Mouse (Mus musculus): Measurements from ENCODE around the gene Zmym6. TPM values are rescaled to one million over a fixed set of nuclear protein-coding genes. Genes with fewer than 3 reads are reported as not detected.

The Zmym6 gene
- 13.2 and 15.2 TPM in 2 replicates for polyA plus RNA-seq (2016; fragmentation: Nextera tagmentation; extraction: Ambion mirVana)

- Histone ChIP-seq H3K9me3 (no peaks in the 10 kb centered on the region), H3K27me3 (ENCODE audit: insufficient read depth, poor library complexity, severe bottlenecking) (no peaks in the 10 kb centered on the region), H3K27ac (peak within 1 kb of the TSS; percentile 82), H3K4me3 (peak within 1 kb of the TSS; percentile 69), H3K36me3 (no peaks in the 10 kb centered on the region), H3K4me1 (peaks cover 6% of the 10 kb centered on the region; the same call in 1 of the 2 replicates)
- under 1% methylated on average over 46 of the region's 46 CpGs for WGBS
- peak; percentile 97 for DNase-seq (ENCODE audit: low spot score)
Observed at GRCm38 (mm10) chr4:127076875-127077548, at the start of gene Zmym6. Gene Zmym6 (plus strand): TSS chr4:127077383.

DNA sequence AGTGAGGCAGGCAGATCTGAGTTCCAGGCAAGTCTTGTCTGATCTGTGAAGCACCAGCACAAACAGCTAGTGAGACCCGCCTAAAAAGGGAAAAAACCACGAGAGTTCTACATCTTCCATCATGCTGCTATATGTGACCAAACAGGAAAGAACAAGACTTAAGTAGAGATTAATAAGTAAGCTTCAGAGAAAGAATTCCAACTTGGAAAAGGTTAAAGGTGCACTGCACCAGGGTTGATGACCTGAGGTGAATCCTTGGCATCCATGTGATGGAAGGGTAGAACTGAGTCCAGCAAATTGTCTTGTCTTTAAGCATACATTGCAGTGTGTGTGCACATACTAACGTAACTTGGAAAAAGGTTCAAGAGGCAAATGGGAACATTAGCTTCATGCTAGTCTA is 40.0 kb upstream of the Zmym6 start:
- H3K4me1 ChIP-seq: no peaks in the 10 kb centered on the region
- no peak overlapping the region for H3K27ac ChIP-seq
- H3K27me3 ChIP-seq (ENCODE audit: insufficient read depth, poor library complexity, severe bottlenecking): no peaks in the 10 kb centered on the region
- WGBS: 91% methylated on average over 3 of the region's 3 CpGs
- peaks cover 79% of the 10 kb centered on the region for H3K36me3 ChIP-seq
- no peaks in the 10 kb centered on the region for H3K9me3 ChIP-seq
- no peak overlapping the region for H3K4me3 ChIP-seq
- DNase-seq (ENCODE audit: low spot score): no peak

DNA sequence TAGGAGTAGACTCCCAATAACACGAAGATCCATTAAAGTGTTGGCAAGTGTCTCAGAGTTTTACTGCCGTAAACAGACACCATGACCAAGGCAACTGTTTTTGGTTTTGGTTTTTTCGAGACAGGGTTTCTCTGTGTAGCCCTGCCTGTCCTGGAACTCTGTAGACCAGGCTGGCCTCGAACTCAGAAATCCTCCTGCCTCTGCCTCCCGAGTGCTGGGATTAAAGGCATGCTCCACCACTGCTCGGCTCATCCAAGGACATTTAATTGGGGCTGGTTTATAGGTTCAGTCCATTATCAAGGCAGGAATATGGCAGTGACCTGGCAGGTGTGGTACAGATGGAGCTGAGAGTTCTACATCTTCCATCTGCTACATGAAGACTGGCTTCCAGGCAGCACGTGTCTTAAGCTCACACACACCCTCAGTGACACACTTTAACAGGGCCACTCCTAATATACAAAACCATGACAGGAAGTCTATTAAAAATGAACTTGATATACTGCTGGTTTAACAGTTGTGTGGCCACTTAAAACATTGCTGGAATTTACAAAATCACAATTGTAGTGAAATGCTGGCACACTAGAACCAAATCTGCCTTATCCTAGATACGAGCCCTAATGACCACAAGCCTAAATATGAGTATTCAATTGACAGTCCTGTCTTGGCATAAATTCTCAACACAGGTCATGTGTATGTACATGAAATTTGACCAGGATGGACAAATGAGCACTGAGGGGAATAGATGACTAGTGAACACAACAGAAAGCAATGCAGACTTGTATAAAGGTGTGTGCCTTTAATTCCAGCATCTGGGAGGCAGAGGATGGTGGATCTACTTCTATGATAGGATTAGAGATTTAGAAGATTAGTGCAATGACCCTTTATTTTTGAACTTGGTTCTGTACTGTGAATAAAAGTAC is 39.0 kb upstream of the Zmym6 start:
- no peak overlapping the region for H3K27ac ChIP-seq
- no peak overlapping the region for H3K4me3 ChIP-seq
- DNase-seq (ENCODE audit: low spot score): no peak
- H3K36me3 ChIP-seq: peaks cover 69% of the 10 kb centered on the region
- H3K4me1 ChIP-seq: no peaks in the 10 kb centered on the region
- H3K9me3 ChIP-seq: no peaks in the 10 kb centered on the region
- H3K27me3 ChIP-seq (ENCODE audit: insufficient read depth, poor library complexity, severe bottlenecking): no peaks in the 10 kb centered on the region
- 83% methylated on average over 8 of the region's 8 CpGs for WGBS

DNA sequence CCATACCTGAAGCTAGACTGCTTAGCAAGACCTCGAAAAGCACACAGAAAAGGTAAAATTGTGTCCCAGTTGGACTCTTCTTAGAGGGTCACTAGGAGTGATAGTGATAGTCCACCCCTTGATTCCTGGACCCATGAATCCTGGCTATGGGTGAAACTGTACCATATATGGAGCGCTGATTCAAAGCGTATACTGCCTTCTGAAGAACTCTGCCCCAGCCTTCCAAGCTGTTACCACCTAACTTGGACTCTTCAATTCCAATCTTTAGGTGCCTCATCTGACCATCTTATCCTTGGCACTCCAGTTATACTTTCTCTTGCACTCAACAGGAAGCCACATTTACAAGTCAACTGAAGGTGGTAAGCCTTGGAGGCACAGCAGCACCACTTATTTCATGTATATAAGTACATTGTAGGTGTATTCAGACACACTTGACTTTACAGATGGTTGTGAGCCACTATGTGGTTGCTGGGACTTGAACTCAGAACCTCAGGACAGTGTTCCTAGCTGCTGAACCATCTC is 38.3 kb upstream of the Zmym6 start:
- Histone ChIP-seq H3K36me3 (peaks cover 62% of the 10 kb centered on the region), H3K27ac (no peak overlapping the region), H3K4me1 (no peaks in the 10 kb centered on the region), H3K4me3 (no peak overlapping the region), H3K9me3 (no peaks in the 10 kb centered on the region), H3K27me3 (ENCODE audit: insufficient read depth, poor library complexity, severe bottlenecking) (no peaks in the 10 kb centered on the region)
- no peak for DNase-seq (ENCODE audit: low spot score)
- WGBS: 86% methylated on average over 3 of the region's 3 CpGs

DNA sequence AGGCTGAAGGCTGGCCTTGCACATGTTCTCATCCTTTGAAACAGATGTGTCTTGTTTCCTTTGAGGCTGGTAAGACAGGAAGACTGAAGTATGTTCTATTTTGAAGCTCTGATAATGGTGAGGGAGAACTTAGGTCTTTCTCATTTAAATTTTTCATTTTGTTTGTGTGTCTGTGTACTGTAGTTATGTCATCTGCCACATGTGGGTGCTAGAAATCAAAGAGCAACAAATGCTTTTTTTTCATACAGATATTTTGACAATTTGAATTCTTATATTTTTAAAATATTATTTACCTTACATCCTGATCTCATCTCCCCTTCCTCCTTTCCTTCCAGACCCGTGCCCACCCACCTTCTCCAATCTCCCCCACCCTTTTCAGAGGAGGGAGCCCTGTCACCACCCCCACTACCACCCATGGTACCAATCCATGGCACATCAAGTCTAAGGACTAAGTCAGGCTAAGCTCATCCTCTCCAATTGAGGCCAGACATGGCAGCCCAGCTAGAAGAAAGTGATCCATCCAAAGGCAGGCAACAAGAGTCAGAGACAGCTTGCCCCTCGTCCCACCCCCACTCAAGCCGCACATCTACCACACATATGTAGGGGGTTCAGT is 37.2 kb upstream of the Zmym6 start:
- no peak overlapping the region for H3K27ac ChIP-seq
- H3K4me1 ChIP-seq: no peaks in the 10 kb centered on the region
- no peaks in the 10 kb centered on the region for H3K27me3 ChIP-seq (ENCODE audit: insufficient read depth, poor library complexity, severe bottlenecking)
- H3K36me3 ChIP-seq: peaks cover 59% of the 10 kb centered on the region
- WGBS: 72% methylated on average over 3 of the region's 3 CpGs
- no peak overlapping the region for H3K4me3 ChIP-seq
- no peak for DNase-seq (ENCODE audit: low spot score)
- no peaks in the 10 kb centered on the region for H3K9me3 ChIP-seq

DNA sequence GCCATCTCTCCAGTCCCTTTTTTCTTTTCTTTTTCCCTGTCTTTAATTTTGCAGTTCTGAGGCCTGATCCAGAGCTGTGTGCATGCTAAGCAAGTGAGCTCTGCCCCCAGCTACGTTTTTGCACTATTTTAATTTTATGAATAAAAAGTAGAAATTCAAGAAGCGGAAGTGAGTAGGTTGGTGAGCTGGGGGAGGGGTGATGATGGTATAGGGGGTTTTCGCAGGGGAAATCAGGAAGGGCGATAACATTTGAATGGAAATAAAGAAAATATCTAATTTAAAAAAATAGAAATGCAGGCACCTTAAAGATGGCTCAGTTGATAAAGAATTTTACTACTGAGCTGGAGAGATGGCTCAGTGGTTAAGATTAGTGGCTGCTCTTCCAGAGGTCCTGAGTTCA is 33.6 kb upstream of the Zmym6 start:
- H3K27me3 ChIP-seq (ENCODE audit: insufficient read depth, poor library complexity, severe bottlenecking): no peaks in the 10 kb centered on the region
- no peak overlapping the region for H3K27ac ChIP-seq
- H3K4me3 ChIP-seq: no peak overlapping the region
- WGBS: 83% methylated on average over 4 of the region's 4 CpGs
- H3K9me3 ChIP-seq: no peaks in the 10 kb centered on the region
- peaks cover 57% of the 10 kb centered on the region for H3K36me3 ChIP-seq
- DNase-seq (ENCODE audit: low spot score): no peak
- H3K4me1 ChIP-seq: no peaks in the 10 kb centered on the region

- H3K4me1 ChIP-seq: no peaks in the 10 kb centered on the region
- peaks cover 85% of the 10 kb centered on the region for H3K36me3 ChIP-seq
- H3K27ac ChIP-seq: no peak overlapping the region
- DNase-seq (ENCODE audit: low spot score): no peak
- WGBS: 87% methylated on average over 8 of the region's 8 CpGs
- H3K4me3 ChIP-seq: no peak overlapping the region
- no peaks in the 10 kb centered on the region for H3K9me3 ChIP-seq
- H3K27me3 ChIP-seq (ENCODE audit: insufficient read depth, poor library complexity, severe bottlenecking): no peaks in the 10 kb centered on the region
Observed at GRCm38 (mm10) chr4:127051121-127051520, 26.1 kb upstream of the Zmym6 start.

GRCm38 (mm10) chr4:127053071-127053470 is 24.1 kb upstream of the Zmym6 start:
- H3K36me3 ChIP-seq: peaks cover 81% of the 10 kb centered on the region
- 87% methylated on average over 5 of the region's 5 CpGs for WGBS
- no peak for DNase-seq (ENCODE audit: low spot score)
- no peaks in the 10 kb centered on the region for H3K4me1 ChIP-seq
- H3K4me3 ChIP-seq: no peak overlapping the region
- H3K9me3 ChIP-seq: no peaks in the 10 kb centered on the region
- H3K27ac ChIP-seq: no peak overlapping the region
- H3K27me3 ChIP-seq (ENCODE audit: insufficient read depth, poor library complexity, severe bottlenecking): no peaks in the 10 kb centered on the region

DNA sequence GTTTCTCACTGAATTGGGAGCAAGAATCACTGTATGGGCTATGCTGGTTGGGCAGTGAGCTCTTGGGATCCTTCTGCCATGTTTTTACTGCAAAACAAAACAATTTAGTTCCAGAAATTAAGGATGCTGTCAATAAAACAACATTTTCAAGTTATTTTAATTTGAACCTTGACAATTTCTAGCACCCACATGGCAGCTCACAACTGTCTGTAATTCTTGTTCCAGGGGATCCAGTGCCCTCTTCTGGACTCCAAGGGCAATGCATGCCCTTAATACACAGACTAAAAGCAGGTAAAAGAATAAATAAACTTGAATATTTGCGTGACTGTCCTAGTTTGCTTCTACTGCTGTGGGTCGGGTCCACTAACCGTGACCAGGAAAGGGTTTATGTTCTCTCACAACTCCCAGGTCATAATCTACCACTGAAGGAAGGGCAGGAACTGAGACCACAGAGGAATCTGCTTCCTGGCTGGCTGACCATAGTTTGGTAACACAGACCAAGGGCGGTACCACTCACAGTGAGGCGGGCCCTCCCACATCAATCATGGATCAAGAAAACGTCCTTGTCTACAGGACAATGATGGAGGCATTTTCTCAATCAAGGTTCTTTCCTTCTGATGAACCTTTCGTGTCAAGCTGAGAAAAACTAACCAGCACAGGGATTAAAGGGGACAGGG is 22.5 kb upstream of the Zmym6 start:
- no peak for DNase-seq (ENCODE audit: low spot score)
- Histone ChIP-seq H3K36me3 (peaks cover 78% of the 10 kb centered on the region), H3K27ac (no peak overlapping the region), H3K4me1 (no peaks in the 10 kb centered on the region), H3K27me3 (ENCODE audit: insufficient read depth, poor library complexity, severe bottlenecking) (no peaks in the 10 kb centered on the region), H3K4me3 (no peak overlapping the region), H3K9me3 (no peaks in the 10 kb centered on the region)
- 81% methylated on average over 7 of the region's 7 CpGs for WGBS

DNA sequence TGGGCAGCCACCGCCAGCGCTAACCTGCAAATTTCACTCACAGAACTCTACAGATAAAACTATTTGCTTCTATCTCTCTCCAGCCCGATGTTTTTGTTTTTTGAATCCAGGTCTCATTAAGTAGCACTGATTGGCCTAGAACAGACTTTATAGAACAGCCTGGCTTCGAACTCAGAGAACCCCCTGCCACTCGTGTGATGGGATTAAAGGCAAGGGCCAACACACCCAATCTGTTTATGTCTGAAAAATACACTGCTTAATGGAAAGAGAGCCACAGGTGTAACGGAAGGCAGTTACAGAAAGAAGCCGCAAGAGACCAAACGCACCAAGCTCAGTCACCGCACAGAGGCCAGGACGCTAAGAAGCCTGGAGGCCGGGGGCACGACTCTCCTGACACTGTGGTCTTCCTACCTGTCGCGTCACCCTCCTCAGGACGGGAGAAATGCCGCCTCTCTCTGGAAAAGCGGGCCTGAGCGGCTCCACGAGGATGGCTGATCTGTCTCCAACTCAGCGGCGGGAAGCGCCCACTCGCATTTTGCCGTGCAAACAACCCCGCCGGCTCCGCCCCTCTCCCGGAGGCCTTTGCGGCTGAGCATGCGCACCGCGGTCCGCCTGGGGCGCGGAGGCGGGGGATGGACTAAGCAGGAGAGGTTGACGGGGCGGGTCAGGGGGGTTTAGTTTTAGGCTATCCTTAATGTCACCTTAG is 16.4 kb upstream of the Zmym6 start, which contains the start of gene Zmym1:
Gene Zmym1 (minus strand): TSS at position 568 of the 706 bp plus-strand sequence.
- H3K9me3 ChIP-seq: no peaks in the 10 kb centered on the region
- WGBS: under 1% methylated on average over 38 of the region's 38 CpGs
- H3K4me1 ChIP-seq: no peaks in the 10 kb centered on the region
- H3K27me3 ChIP-seq (ENCODE audit: insufficient read depth, poor library complexity, severe bottlenecking): no peaks in the 10 kb centered on the region
- DNase-seq (ENCODE audit: low spot score): peak; percentile 95
- peak within 1 kb of the TSS; percentile 94 for H3K4me3 ChIP-seq
- peak within 1 kb of the TSS; percentile 89 for H3K27ac ChIP-seq
- H3K36me3 ChIP-seq: peaks cover 30% of the 10 kb centered on the region

GRCm38 (mm10) chr4:127064051-127064450 is 13.1 kb upstream of the Zmym6 start:
- no peak overlapping the region for H3K4me3 ChIP-seq
- DNase-seq (ENCODE audit: low spot score): no peak
- peaks cover 6% of the 10 kb centered on the region; the same call in 1 of the 2 replicates for H3K36me3 ChIP-seq
- H3K27ac ChIP-seq: no peak overlapping the region
- no peaks in the 10 kb centered on the region for H3K4me1 ChIP-seq
- H3K9me3 ChIP-seq: no peaks in the 10 kb centered on the region
- H3K27me3 ChIP-seq (ENCODE audit: insufficient read depth, poor library complexity, severe bottlenecking): no peaks in the 10 kb centered on the region
- 61% methylated on average over 1 of the region's 1 CpGs for WGBS

- Histone ChIP-seq H3K4me1 (peaks cover 6% of the 10 kb centered on the region; the same call in 1 of the 2 replicates), H3K36me3 (no peaks in the 10 kb centered on the region), H3K4me3 (no peak overlapping the region), H3K9me3 (no peaks in the 10 kb centered on the region), H3K27ac (no peak overlapping the region), H3K27me3 (ENCODE audit: insufficient read depth, poor library complexity, severe bottlenecking) (no peaks in the 10 kb centered on the region)
- no peak for DNase-seq (ENCODE audit: low spot score)
- WGBS: 58% methylated on average over 1 of the region's 1 CpGs
Observed at GRCm38 (mm10) chr4:127074915-127075314, 2.3 kb upstream of the Zmym6 start.

All from heart, embryonic 10.5 days (tissue).